In the genomic region with DNA sequence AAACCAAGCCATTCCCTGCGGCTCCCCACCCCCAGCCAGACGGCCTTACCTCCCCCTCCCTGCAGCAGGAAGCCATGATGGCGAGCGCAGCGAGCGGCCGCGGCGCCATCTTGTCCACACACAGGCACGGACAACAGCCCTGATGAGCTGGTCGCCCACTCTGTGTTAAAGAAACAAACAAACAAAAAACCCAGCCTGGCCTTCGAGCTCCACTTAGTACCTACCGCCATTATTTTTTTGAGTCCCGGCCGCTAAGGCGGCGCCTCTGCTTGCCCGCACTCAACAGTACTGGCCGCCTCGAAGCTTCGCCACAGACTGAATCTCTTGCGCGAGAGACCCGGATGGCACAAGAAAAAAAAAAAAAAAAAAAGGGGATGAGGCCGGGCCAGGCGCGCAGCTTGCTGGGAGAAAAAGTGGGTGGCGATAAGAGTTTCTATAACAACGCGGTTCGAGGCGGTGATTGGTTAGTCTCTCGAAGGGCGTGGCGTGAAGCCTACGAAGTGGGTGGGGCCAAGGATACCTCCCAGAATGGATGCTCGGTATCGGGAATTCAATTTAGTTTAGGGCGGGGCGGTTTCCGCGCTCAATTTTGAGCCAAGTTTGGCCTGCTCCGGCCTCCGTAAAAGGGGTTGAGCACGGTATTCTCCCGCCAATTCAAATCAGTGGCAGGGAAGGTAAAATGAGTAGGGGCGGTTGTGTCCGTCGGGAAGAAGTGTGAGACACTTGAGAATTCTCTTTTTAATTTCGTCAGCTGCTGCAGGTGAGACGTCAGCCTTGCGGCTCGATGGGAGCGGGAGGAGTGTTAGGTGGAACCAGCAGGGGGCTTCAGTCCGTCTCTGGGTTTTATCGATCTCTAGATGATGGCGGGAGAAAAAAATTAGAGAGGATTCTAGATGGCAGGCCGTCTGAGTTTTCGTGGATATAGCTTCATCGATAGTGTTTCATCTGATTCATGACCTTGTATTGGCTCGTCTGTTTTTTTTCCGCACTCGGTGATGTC, we compare ENCODE assay signal across 8 mouse cellular contexts. TPM values are rescaled to one million over a fixed set of nuclear protein-coding genes. Genes with fewer than 3 reads are reported as not detected.
DNase-seq lines count a peak whose midpoint lies in the region; ATAC-seq lines count a peak whose summit lies in the region.

A gene (minus strand): TSS at position 350 of the 1,000 bp plus-strand sequence.
A gene (plus strand): TSS at position 652 of the 1,000 bp plus-strand sequence.

- H3K4me2 ChIP-seq in hindbrain, embryonic 11.5 days (replicated peaks; ENCODE audit: low read depth, low read length), result peak within 1 kb of the TSS; percentile 69

- peak; percentile 98 for ATAC-seq in hindbrain, embryonic 11.5 days (ENCODE audit: low FRiP score)

- no peaks in the 10 kb centered on the region for H3K27me3 ChIP-seq in hindbrain, embryonic 11.5 days (ENCODE audit: control insufficient read depth, insufficient read depth, low read length)

- H3K36me3 ChIP-seq in hindbrain, embryonic 11.5 days (ENCODE audit: control insufficient read depth, insufficient read depth, low read length), result no peaks in the 10 kb centered on the region

- H3K27ac ChIP-seq in hindbrain, embryonic 11.5 days (ENCODE audit: low read depth, low read length), result peak within 1 kb of the TSS; percentile 97

- peak within 1 kb of the TSS; percentile 72 for H3K4me3 ChIP-seq in hindbrain, embryonic 11.5 days (ENCODE audit: low read depth, low read length)

- H3K9ac ChIP-seq in hindbrain, embryonic 11.5 days (ENCODE audit: low read depth, low read length), result peak within 1 kb of the TSS; percentile 70

- DNase-seq in Muller cell, postnatal 12 days (ENCODE audit: inconsistent ontology term), result peak; percentile 98
- DNase-seq in cerebellum, adult 9-11 months, result peak; percentile 100
- DNase-seq in frontal cortex, adult 2 months (ENCODE audit: extremely low spot score in 1 of 2, low spot score in 1 of 2), result peak; percentile 99 to 100
- DNase-seq in hindbrain, embryonic 11.5 days (ENCODE audit: low spot score), result peak; percentile 100
- DNase-seq in layer of hippocampus, postnatal 10 days (ENCODE audit: low spot score in 2 of 2), result peak; percentile 99
- DNase-seq in lung, postnatal 10 days, result peak; percentile 100
- DNase-seq in ovary, postnatal 36 days (ENCODE audit: low spot score), result peak; percentile 97
- peak; percentile 99 for DNase-seq in thymus, postnatal 25 days

- WGBS in hindbrain, embryonic 11.5 days, result under 1% methylated on average over 63 of the region's 63 CpGs

- H3K4me1 ChIP-seq in hindbrain, embryonic 11.5 days (replicated peaks; ENCODE audit: control insufficient read depth, insufficient read depth, low read length), result peaks cover 6% of the 10 kb centered on the region

- no peaks in the 10 kb centered on the region for H3K9me3 ChIP-seq in hindbrain, embryonic 11.5 days (ENCODE audit: control insufficient read depth, low read length)

RNA-seq across cellular contexts. Expression of the first gene that starts in this region (rescaled TPM):
- 105 and 129 TPM in 2 replicates for polyA plus RNA-seq in frontal cortex, adult 2 months (2012; rRNA removed)
- polyA plus RNA-seq in hindbrain, embryonic 11.5 days (2014; fragmentation: Nextera tagmentation; extraction: Ambion mirVana), result 165 and 183 TPM in 2 replicates
- 10 to 100 TPM; 97.3 to 98.7 TPM for total RNA-seq in layer of hippocampus, postnatal 10 days (2021)

RNA-seq across cellular contexts. Expression of the second gene that starts in this region (rescaled TPM):
- 0.60 and 0.78 TPM in 2 replicates for polyA plus RNA-seq in frontal cortex, adult 2 months (2012; rRNA removed)
- polyA plus RNA-seq in hindbrain, embryonic 11.5 days (2014; fragmentation: Nextera tagmentation; extraction: Ambion mirVana), result 27.0 and 30.5 TPM in 2 replicates
- 1 to 10 TPM; 4.5 to 4.9 TPM for total RNA-seq in layer of hippocampus, postnatal 10 days (2021)

Comparison
In these comparisons a context has a peak if more than half of its experiments do, and no peak if none do; other contexts are left out.
1. Peak in every context shown above with its lines: DNase-seq, ATAC-seq, H3K4me3 ChIP-seq and H3K27ac ChIP-seq.
2. RNA of the second gene that starts in this region (polyA plus RNA-seq): 27.0 to 30.5 TPM in hindbrain, embryonic 11.5 days; 0.60 to 0.78 TPM in frontal cortex, adult 2 months; every median in the first group is over 10 times any median in the second.